Mouse (Mus musculus) spleen, adult 2 months (tissue): Measurements from ENCODE around the gene Olfr524. TPM values are rescaled to one million over a fixed set of nuclear protein-coding genes. Genes with fewer than 3 reads are reported as not detected.

Experiments used
- DNase-seq, 2 experiments: peaks; one replicate each; pipeline versions ENCODE4 v3.0.0 to v3.0.0-alpha.2; 2012 to 2021; ENCODE audit warnings: low spot score in 2 of 2, low read depth in 1 of 2
- H3K27ac ChIP-seq: fragments of 200-500 bp; 2 replicates; pipeline ENCODE4 v1.5.1; 2012; ENCODE audit warnings: low read length, inconsistent platforms; ENCODE audit not compliant: insufficient read depth
- H3K27me3 ChIP-seq: fragments of 200-500 bp; 2 replicates; pipeline ENCODE4 v1.6.1; 2012; ENCODE audit warnings: mild to moderate bottlenecking, moderate library complexity, low read length, inconsistent platforms; ENCODE audit not compliant: control insufficient read depth, insufficient read depth
- H3K36me3 ChIP-seq: fragments of 200-500 bp; 2 replicates; pipeline ENCODE4 v1.6.1; 2012; ENCODE audit warnings: mild to moderate bottlenecking, low read length, inconsistent platforms; ENCODE audit not compliant: control insufficient read depth, insufficient read depth
- H3K4me1 ChIP-seq: fragments of 200-500 bp; 2 replicates; pipeline ENCODE4 v1.6.1; 2011; ENCODE audit warnings: inconsistent platforms; ENCODE audit not compliant: control insufficient read depth, insufficient read depth, insufficient read length
- H3K4me3 ChIP-seq: fragments of 200-500 bp; 2 replicates; pipeline ENCODE4 v1.5.1; 2011; ENCODE audit warnings: mild to moderate bottlenecking, inconsistent platforms; ENCODE audit not compliant: insufficient read depth, insufficient read length; ENCODE audit errors: extremely low read depth
- CTCF ChIP-seq: fragments of 200-500 bp; IDR thresholded peaks from 2 replicates; pipeline ENCODE4 v1.5.1; 2011; ENCODE audit warnings: mild to moderate bottlenecking, inconsistent platforms; ENCODE audit not compliant: insufficient read depth, insufficient read length, insufficient replicate concordance; ENCODE audit errors: extremely low read depth
- POLR2A ChIP-seq: fragments of 200-500 bp; IDR thresholded peaks from 2 replicates; pipeline ENCODE4 v1.6.1; 2011; ENCODE audit warnings: low read depth, low read length, inconsistent platforms
- WGBS: fragments of 180-500 bp; shearing (Covaris S2); methylation state at CpG from one replicate; pipeline ENCODE4 v1.1.7; 2018; 5-methylcytosine and 5-hydroxymethylcytosine counted together
- polyA plus RNA-seq: library from polyadenylated mRNA; depleted of rRNA; stranded (reverse); fragments of >200 nt; gene quantifications from 2 replicates; pipeline ENCODE4 v1.2.3, GENCODE M21; 2012

Gene Olfr524
- polyA plus RNA-seq, 1 experiment: 0.07 TPM

GRCm38 (mm10) chr7:140187721-140188390 is 17.9 kb downstream of the Olfr524 start:
- Histone ChIP-seq H3K27me3 (no peaks in the 10 kb centered on the region), H3K4me3 (no peak overlapping the region), H3K4me1 (no peaks in the 10 kb centered on the region), H3K27ac (no peak overlapping the region), H3K36me3 (no peaks in the 10 kb centered on the region)
- WGBS: 80% methylated on average over 7 of the region's 7 CpGs
- DNase-seq: no peak
- TF ChIP-seq POLR2A: no peak

- Histone ChIP-seq H3K27me3 (no peaks in the 10 kb centered on the region), H3K27ac (no peak overlapping the region), H3K4me1 (no peaks in the 10 kb centered on the region), H3K36me3 (no peaks in the 10 kb centered on the region), H3K4me3 (no peak overlapping the region)
- peak; percentile 21 to 30 for DNase-seq
- TF ChIP-seq POLR2A (no peak), CTCF (peak; percentile 37; the same call in 1 of the 2 replicates)
- WGBS: 67% methylated on average over 18 of the region's 18 CpGs
Observed at GRCm38 (mm10) chr7:140186646-140187620, 18.8 kb downstream of the Olfr524 start.

GRCm38 (mm10) chr7:140184206-140184605 is 21.6 kb downstream of the Olfr524 start:
- TF ChIP-seq CTCF (no peak), POLR2A (no peak)
- no peaks in the 10 kb centered on the region for H3K27me3 ChIP-seq
- H3K36me3 ChIP-seq: no peaks in the 10 kb centered on the region
- H3K4me3 ChIP-seq: no peak overlapping the region
- DNase-seq: no peak
- no peak overlapping the region for H3K27ac ChIP-seq
- WGBS: 86% methylated on average over 4 of the region's 4 CpGs
- H3K4me1 ChIP-seq: no peaks in the 10 kb centered on the region

GRCm38 (mm10) chr7:140180692-140181091 is 25.1 kb downstream of the Olfr524 start:
- H3K36me3 ChIP-seq: no peaks in the 10 kb centered on the region
- no peak for DNase-seq
- H3K27me3 ChIP-seq: no peaks in the 10 kb centered on the region
- TF ChIP-seq CTCF (no peak), POLR2A (no peak)
- no peak overlapping the region for H3K27ac ChIP-seq
- H3K4me1 ChIP-seq: no peaks in the 10 kb centered on the region
- H3K4me3 ChIP-seq: no peak overlapping the region
- WGBS: 56% methylated on average over 2 of the region's 2 CpGs

- TF ChIP-seq CTCF (no peak), POLR2A (no peak)
- Histone ChIP-seq H3K27ac (no peak overlapping the region), H3K4me1 (no peaks in the 10 kb centered on the region), H3K4me3 (no peak overlapping the region), H3K27me3 (no peaks in the 10 kb centered on the region), H3K36me3 (no peaks in the 10 kb centered on the region)
- WGBS: 91% methylated on average over 2 of the region's 2 CpGs
- no peak for DNase-seq
Observed at GRCm38 (mm10) chr7:140179176-140179575, 26.6 kb downstream of the Olfr524 start.

GRCm38 (mm10) chr7:140172936-140173335 is 32.8 kb downstream of the Olfr524 start, which contains the start of gene Olfr523:
TSS of gene Olfr523 (plus strand) at chr7:140173217.
- no peak for DNase-seq
- WGBS: 12% methylated on average over 1 of the region's 1 CpGs
- Histone ChIP-seq H3K4me3 (no peak within 1 kb of the TSS), H3K27me3 (no peaks in the 10 kb centered on the region), H3K27ac (no peak within 1 kb of the TSS), H3K4me1 (no peaks in the 10 kb centered on the region), H3K36me3 (no peaks in the 10 kb centered on the region)
- TF ChIP-seq POLR2A (no peak), CTCF (no peak)
